Mouse (Mus musculus) stomach, postnatal 0 days (tissue): ENCODE results near the gene Pgls.

Experiments
- CTCF ChIP-seq: IDR thresholded peaks from 2 replicates; pipeline ENCODE4 v1.5.1; 2016; ENCODE audit warnings: antibody characterized with exemption, low read depth, mild to moderate bottlenecking, moderate library complexity
- EP300 ChIP-seq: optimal IDR thresholded peaks from 2 replicates; pipeline ENCODE3; 2016; ENCODE audit warnings: antibody characterized with exemption

DNA sequence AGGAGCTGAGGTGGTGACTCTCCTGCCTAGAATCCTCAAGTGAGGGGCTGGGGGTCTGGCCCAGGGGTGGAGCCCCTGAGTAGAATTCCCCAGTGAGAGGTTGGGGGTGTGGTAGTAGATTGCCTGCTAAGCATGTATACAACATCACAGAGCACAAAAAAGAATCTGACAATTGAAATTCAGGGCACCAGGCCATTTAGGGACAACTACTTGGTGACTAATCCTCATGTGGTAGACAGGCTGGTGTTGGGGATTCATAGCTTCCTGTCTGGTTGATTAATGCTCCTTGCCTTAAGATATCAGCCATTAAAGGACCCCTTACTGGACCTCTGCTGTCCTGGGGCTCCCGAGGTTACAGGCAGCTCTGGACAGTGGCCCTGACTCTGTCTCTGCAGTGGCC is 13.0 kb upstream of the Pgls start:
- no peak for TF ChIP-seq CTCF
- TF ChIP-seq EP300 = no peak
